Mouse (Mus musculus) adrenal gland, adult 2 months (tissue): ENCODE measurements around the gene Gpr137. TPM values are rescaled to one million over a fixed set of nuclear protein-coding genes. Genes with fewer than 3 reads are reported as not detected.

Experiments used
- DNase-seq: peaks from one replicate; pipeline ENCODE4 v3.0.0; 2021
- polyA plus RNA-seq: library from polyadenylated mRNA; depleted of rRNA; stranded (reverse); fragments of >200 nt; gene quantifications from 2 replicates; pipeline ENCODE4 v1.2.3, GENCODE M21; 2012
- total RNA-seq, 2 experiments: library from RNA; stranded (reverse); gene quantifications; 2 replicates each; pipeline ENCODE4 v1.2.3; 2021

The Gpr137 gene
- total and polyA plus RNA-seq, 3 experiments, result 47.9 to 223 (median 51.5) TPM

DNA sequence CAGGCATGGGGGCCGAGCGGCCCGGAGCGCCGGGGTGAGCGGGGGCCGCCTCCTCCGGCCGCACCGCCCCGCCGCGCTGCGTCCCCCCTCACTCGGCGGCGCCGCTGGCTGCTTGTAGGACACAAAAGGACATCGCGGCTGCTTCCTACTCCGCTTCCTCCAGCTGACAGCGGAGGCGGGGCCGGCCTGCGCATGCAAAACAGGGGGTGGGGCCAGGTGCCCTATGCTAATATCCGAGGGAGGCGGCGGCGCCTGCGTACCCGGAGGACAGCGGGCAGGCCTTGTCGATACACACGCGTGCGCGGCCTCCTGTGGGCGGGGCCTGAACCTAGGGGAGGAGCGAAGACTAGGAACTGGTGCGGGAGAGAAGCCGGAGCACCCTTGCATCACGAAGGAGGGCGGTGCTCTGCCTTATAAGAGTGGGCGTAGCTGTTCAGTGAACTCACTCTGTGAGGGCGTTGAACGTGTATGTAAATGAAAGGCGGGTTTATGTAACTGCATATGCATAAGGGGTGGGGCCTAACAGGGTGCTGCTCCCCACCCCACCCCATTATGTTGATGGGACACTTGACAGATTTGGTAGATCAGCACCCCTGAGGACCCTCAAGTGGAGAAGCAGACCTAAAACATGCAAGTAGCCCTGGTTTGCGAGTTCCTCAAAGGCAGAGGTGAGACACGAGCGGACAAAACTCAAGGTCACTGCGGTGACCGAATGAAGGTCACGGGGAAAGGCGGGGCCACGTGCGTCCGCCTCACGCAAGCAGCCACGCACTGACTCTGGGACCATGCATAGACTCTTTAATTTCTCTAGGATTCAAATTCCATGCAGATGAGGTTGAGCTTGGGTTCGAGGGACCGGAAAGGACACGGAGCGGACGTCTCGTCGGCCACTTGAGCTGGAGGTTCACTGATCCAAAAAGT, 20.4 kb downstream of the Gpr137 start, which contains the start of gene Esrra:
Gene Esrra, minus strand, starts transcription at position 167 of the 921 bp plus-strand sequence.
- DNase-seq, result peak; percentile 100

DNA sequence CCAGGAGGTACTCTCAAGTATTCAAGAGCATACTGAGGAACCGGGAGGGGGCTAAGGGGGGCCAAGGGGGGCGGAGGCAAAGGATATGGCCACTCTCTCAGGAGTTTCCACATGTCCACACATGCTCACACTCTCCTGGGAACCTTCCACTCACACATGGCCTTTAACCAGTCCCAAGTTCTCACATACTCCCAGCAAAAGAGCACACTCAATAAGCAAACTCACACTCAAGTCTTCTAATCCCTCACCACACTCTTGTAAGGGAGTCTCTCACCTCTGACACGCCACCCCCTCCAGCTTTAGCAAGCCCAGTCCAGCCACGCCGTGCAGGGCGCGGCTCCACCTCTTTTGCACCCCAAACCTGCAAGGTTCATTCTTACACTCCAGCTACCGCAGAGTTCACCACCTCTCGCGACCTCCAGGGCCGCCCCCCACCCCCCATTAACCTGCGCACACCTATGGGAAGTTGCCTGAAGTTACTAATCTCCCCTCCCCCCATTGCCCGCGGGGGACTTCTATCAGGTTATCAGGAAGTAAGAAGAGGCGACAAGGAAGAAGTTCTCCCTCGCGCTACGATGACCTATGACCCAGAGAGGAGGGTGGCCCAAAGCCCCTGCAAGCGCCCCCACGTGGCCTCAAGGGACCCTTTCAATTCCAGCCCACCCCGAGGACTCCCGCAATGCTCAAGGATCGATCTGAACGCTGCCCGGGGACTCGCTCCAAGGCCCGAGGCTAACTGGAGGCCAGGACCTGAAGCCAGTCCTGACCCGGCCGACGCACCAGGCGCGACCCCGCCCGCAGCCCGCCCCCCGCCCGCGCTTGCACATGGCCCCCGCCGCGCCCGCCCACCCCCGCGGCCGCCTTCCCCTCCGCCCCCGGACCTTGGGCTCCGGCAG, 21.3 kb downstream of the Gpr137 start:
- DNase-seq, result no peak

DNA sequence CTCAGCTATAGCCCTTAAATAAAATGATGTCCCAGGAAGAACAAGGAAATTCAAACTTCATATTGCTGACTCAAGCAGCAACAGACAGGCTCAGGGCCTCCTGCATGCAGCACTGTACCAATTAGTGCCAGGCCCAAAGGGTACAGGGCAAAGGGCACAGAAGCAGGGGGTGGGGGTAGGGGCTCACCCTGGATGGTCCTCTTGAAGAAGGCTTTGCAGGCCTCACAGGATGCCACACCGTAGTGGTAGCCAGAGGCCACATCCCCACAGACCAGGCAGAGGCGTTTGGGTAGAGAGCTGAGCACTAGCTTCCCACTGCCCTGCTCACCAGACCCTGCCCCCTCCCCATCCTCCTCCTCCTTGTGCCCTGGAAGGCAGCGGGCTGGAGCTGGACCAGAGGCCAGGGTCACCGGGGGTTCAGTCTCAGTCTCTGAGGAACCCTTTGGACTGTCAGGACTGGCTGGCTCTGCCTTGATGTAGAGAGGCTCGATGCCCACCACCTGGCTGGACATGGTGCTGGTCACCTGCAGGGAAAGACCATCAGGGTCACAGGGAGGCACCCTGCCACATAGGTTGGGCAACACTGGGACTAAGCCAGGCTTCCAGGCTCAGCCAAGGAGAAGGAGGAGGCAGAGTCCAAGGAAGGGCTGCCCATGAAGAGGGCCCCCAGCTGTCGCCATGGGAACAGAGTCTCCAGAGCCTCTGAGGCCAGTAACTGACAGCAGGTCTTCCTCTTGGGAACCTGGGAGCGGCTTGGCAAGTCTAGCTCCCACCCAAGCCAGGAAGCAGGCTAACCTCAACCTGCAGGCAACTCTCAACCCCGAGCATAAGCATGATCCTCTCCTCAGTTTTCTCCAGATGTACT, 22.2 kb downstream of the Gpr137 start:
- peak; percentile 79 for DNase-seq

DNA sequence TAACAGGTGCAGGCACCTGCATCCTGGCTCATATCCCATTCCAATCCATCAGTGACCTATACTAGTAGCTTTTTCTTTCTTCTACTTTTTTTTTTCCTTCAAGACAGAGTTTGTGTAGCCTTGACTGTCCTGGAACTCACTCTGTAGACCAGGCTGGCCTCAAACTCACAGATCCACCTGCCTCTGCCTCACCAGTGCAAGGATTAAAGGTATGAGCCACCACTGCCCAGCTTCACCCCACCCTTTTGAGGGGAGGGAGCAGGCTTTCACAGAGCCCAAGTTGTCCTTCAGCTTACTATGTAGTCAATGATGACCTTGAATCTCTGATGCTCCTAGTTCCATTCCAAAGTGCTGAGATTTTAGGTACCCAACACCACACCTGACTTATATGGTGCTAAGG, 22.8 kb downstream of the Gpr137 start:
- DNase-seq, result no peak

DNA sequence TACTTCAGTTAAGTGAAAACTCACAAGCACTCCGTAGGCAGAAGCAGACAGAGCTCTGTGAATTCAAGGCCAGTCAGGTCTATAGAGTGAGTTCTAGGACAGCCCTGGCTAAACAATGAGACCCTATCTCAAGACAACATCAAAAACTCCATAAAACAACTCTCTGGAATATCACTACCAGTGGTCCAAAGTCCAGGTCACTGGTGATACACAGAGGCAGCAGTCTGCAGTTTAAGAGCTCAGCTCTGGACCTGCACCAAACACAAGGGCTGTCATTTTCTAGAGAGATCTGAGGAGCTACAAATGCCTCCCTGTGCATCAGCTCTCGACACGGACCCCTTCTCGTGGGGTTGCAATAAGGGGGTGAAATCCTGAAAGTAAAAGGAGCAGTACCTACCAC, 24.0 kb downstream of the Gpr137 start:
- no peak for DNase-seq

DNA sequence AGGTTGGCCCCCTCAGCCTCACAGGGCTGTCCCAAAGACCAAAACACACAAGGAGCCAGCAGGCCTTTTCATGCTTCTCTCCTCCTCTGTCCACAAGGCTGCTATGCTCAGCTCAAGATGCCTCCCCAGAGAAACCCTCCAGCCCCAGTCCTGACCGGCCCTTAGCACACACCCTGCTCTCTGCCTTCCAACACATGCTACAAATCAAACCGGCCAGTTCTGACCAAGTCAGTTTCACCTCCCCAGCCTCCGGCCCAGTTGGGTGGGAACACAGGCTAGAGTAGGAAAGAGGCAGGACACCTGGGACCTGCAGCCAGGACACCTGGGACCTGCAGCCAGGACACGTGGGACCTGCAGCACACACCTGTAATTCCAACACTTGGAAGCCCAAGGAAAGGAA, 25.8 kb downstream of the Gpr137 start:
- DNase-seq, result no peak

DNA sequence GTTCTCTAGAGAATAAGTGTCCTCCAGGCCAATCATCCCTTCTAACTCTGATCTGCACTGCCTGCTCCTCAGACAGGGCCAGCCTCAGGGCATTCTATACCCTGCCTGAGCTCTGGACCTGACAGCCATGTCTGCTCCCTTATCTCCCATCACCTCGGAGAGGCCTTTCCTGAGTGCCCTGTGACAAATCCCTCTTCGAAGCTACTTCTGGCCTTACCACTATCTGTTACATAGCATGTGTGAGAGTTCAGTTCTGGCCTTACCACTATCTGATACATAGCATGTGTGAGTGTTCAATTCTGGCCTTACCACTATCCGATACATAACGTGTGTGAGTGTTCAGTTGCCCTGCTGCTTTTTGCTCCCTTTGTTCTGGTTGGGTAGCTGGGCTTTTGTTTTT, 27.0 kb downstream of the Gpr137 start:
- no peak for DNase-seq

DNA sequence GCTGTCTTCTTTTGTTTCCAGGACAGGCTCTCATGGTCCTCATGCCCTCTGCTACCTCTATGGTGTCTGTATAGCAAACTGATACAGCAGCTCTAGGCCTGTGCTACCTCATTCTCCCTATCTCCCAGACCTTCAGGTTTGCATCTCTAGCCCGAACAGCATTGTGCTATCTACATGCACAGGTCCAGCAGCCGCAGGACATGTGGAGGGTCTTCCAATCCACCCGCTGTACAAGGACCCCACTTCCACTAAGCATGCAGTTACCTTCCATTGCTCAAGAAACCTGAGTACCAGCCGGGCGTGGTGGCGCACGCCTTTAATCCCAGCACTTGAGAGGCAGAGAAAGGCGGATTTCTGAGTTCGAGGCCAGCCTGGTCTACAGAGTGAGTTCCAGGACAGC, 27.7 kb downstream of the Gpr137 start:
- no peak for DNase-seq

DNA sequence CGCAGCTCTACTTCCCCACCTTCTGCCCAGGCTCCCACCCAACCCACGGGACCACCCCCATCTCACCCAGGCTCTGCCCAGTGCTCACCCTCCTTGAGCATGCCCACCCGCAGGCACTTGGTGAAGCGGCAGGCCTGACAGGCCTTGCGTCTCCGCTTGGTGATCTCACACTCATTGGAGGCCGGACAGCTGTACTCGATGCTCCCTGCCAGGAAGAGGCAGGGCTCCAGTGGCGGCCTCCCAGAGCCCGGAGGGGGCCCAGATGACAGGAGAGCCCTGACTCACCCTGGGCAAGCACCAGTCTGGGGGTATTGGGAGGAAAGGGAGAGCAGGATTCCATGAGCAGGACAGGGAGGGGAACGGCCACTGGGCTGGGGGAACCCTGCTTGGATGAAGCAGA, 28.3 kb downstream of the Gpr137 start:
- no peak for DNase-seq

DNA sequence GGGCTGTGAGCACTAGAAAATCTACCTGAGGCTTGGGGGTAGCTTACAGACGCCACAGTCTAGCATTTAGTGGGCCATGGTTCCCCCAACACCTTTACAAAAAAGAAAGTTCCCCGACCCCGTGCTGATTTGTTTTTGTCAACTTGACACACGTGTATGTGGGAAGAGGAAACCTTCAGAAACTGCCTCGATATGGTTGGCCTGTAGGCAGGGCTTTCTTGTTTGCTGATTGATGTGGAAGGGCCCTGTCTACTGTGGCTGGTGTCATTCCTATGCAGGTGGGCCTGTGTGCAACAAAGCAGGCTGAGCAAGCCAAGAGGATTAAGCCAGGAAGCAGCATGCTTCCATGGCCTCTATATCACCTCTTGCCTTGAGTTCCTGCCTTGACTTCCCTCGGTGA, 29.2 kb downstream of the Gpr137 start:
- no peak for DNase-seq

DNA sequence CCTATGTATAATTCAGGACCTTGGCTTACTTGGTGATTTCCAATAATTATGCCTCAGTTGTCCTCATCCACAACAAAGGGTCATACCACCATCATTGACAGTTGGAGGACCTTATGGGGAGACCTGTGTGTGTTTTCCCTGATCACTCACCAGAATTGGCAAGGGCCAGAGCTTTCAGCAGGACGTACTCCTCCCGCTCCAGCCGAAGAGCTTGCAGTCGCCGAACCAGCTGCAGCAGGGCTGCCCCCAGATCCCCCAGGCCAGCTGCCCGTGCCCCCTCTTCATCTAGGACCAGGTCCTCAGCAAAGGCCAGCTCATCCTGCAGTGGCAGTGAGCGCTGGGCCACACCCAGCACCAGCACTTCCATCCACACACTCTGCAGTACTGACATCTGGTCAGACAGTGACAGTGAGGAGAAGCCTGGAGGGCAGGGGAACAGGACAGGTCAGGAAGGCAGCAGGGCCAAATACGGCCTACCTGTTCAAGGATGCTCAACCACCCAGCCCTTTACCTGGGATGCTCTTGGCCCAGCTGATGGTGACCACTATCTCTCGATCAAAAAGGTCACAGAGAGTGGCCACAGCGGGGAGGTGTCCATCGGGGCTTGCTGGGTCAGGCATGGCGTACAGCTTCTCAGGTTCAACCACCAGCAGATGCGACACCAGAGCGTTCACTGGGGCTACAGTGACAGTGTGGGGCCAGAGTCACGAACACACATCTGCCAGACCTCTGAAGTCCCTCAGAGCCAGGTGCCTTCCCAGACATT, 29.9 kb downstream of the Gpr137 start:
- DNase-seq, result no peak

DNA sequence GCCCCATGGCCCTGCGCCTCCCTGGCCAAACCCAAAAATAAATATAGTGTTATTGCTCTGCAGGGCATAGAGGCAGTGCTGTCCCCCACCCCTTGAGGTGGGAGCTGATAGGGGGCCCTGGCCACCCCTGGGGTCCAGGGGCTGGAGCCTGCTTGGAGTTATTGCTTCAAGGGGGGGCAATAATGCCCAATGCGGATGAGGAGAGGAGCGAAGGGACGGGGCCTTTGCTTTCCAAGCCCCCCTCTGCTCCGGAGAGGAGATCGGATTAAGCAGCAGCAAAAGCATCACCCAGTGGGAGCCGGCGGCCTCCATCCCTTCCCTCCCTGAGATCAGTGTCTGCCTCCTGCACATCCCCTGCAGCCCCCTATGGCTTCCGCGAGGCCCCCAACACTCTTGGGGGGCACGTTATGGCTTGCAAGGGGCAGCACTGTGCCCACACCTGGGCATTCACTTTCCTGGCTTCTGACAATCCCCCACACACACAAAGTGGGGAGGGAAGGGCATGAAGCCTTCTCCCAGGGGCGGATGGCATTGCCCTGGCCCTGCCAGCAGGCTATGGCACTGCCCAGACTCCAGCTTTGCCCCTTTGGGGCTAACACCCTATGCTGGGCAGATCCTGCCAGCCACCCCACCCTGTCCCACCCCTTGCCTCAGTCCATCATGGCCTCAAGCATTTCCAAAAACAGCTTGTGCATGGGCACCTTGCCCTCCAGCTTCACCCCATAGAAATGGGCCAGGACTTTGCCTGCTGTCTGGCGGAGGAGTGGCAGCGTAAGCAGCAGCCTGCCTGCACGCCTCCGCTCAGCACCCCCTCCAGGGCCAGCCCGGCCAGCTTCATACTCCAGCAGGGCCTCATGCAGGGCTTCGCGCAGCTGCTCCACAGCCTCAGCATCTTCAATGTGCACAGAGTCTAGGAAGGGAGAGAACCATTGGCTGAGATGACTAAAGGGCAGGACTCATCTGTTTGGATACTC, 30.9 kb downstream of the Gpr137 start:
- no peak for DNase-seq

DNA sequence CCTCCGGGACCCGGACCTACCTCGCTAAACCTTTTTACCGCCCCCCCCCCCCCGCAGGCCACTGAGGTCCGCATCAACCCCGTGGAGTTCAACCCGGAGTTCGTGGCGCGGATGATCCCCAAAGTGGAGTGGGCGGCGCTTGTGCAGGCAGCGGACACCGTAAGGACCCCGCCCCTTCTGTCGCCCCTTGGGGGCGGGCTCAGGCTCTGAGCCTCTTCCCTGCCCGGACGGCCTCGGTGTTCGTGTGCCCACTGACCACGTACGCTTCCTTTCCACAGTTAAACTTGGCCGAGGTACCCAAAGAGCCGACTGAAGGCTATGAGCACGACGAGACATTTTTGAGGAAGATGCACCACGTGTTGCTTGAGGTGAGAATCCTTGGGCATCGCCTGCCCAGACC, 32.0 kb downstream of the Gpr137 start:
- DNase-seq, result peak; percentile 75

DNA sequence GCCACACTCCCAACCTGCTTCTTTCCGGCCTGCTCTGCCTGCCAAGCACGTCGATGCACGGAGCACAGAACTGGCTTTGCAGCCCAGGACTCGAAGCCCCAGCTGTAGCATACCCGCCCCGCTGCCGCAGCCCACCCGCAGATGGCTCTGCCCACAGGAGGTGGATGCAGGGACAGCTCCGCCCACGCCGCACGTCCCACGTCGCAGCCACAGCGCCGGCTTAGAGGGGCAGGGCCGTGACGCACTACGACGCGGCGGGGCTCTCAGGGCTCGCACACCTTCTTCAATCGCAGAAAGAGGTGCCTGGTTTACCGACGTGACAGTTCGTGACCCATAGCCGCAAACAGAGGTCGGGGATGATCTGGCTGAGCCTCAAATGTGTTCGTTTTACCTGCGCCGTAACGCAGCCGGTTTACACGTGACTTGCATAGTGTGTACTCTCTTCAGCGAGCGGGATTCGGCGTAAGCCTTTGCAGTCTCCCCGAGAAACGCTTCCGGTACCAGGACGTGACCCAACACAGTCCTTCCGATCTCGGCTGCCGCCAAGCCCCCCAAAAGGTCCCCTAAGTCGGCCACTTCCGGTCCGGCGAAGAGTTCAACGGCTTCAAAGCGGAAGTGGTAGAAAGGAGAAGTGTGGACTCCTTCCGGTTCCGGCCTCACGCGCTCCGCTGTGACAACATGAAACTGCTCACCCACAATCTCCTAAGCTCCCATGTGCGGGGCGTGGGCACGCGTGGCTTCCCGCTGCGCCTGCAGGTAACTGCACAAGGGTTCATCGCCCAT, 32.6 kb downstream of the Gpr137 start, which contains the start of the genes Trmt112 and Prdx5:
Gene Trmt112, plus strand, starts transcription at position 192 of the 783 bp plus-strand sequence.
Gene Prdx5, minus strand, starts transcription at position 600 of the 783 bp plus-strand sequence.
- peak; percentile 94 for DNase-seq

DNA sequence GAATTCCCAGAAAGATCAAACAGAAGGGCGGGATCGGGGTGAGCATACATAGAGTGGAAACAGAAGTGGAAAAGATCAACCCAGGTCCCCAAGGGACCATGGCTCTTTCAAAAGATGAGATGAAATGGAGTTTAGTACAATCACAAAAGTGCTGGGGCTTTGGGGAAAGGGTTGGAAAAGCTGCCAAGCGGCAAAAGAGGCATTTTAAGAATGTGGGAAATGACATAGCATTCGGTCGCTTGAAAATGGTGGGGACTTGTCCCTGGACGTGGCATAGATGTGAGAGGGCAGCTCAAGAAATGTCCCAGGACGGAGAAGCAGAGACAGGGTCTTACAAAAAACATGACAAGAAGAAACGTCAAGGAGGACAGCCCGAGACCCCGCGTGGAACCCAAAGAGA, 33.3 kb downstream of the Gpr137 start:
- DNase-seq, result no peak

DNA sequence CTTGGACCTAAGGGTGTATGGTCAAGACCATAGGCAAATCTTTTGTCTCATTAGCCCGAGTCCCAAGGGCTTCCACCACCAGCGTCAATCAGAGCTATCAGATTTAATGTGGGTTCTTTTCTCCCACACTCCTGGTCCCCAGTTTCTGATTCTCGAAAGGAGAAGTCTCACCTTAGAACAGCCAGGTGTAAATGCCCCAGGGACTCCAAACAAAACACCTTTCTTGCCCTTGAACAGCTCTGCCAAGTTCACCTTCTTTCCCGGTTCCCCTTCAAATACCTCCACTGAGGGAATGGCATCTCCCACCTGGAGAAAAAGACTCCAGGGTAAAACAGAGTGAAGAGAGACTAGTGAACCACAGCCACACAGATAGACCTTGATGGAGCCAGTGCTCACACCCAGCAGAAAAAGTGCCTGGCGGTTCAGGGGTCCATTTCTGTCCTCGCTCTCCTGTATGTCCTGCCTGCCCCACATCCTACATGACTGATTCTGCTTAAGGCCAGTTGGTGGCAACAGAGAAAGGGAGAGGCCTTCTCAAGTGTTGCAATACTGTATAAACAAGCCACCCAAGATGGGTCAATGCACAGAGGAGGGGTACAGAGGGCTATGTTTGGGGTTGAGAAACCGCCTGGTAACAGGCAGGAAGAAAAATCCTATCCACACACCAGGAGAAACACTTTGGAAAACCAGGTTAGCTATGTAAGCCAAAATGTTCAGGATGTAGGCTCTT, 34.3 kb downstream of the Gpr137 start:
- no peak for DNase-seq

DNA sequence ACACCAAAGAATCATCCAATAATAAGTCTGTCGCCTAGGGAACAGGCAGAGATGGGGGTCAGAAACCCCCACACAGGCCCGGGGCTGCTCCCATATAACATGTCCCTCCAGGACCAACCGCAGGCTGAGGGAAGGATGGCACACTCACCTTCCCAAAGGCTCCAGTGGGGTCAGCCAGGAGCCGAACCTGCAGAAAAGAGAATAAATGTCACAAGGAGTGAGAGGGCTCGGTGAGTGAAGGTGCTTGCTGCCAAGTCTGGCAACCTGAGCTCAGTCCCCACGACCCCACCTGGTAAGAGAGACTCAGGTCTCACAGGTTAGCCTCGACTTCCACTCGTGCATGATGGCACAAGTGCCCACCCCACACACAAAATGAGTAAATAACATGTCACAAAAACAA, 35.2 kb downstream of the Gpr137 start:
- DNase-seq, result no peak

DNA sequence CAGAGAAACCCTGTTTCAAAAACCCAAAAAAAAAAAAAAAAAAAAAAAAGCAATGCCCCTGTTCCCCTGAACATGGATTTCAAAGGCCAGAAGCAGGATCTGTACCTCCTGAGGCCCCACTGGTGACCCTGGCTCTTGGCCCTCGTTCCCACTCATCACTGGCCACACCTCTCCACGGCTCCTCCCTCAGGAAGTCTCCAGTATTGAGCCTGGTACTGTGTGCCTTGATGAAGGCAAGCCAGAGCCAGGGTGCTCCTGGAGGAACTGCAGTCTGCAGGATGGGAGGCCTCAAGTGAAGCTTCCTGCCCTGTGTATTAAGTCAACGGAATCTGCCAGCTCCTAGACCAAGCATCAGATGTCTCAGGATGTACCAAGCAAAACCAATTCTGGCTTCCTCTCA, 36.1 kb downstream of the Gpr137 start:
- no peak for DNase-seq
